ENCODE assay signal across 11 mouse cellular contexts in genomic region chr7:107400061-107400799, GRCm38 (mm10). TPM values are rescaled to one million over a fixed set of nuclear protein-coding genes. Genes with fewer than 3 reads are reported as not detected.
DNase-seq lines count a peak whose midpoint lies in the region; ATAC-seq lines count a peak whose summit lies in the region.
"Had no signal": no experiment of that assay in that cellular context is flagged by ENCODE, and none has a peak within 500 bp of the region (broad histone marks: within the 10 kb centered on the region; RNA-seq: fewer than 3 reads in every experiment).

No protein-coding gene starts in this region.

- DNase-seq in brain, adult 2 months (ENCODE audit: low read depth, low spot score): peak; percentile 98
- DNase-seq in cerebellum, adult 18-20 months: peak; percentile 94 to 96
- DNase-seq in frontal cortex, postnatal 25 days (ENCODE audit: low spot score in 2 of 2): peak; percentile 10 to 13
- DNase-seq in left cerebral cortex, postnatal 10 days (ENCODE audit: extremely low spot score in 1 of 2, low spot score in 2 of 2): peak; percentile 53 to 67
- DNase-seq in urinary bladder, postnatal 25 days (ENCODE audit: low spot score): no peak
- no peak for DNase-seq in gastrocnemius, postnatal 10 days
- no peak for DNase-seq in adrenal gland, adult 2 months
- DNase-seq: lung, postnatal 36 days had no signal

- no peak for ATAC-seq in activated CD4-positive, CD25-positive, alpha-beta regulatory T cell, adult 4 months
- ATAC-seq: intestine, embryonic 15.5 days had no signal

- intact Hi-C loops in left cerebral cortex, postnatal 10 days (cut with DNase I): no loop called here

RNA-seq across cellular contexts. Expression of gene Syt9, which starts 29.7 kb away (rescaled TPM):
- 10 to 100 TPM; 14.9 to 15.6 TPM for total RNA-seq in left cerebral cortex, postnatal 10 days (2021)
- polyA plus RNA-seq in activated CD4-positive, CD25-positive, alpha-beta regulatory T cell, adult 4 months (2017; shearing (Covaris generic)): not detected
- total RNA-seq in gastrocnemius, postnatal 10 days (2021): 1 to 10 TPM; 1.0 to 2.2 TPM
- 1 to 10 TPM; 2.1 to 3.6 TPM for total RNA-seq in adrenal gland, adult 2 months (2021)
- 1.9 and 2.7 TPM in 2 replicates for polyA plus RNA-seq in adrenal gland, adult 2 months (2012; rRNA removed)
- polyA plus RNA-seq: erythroblast, embryonic 14.5 days had no signal

Comparison
In these comparisons a context has a peak if more than half of its experiments do, and no peak if none do; other contexts are left out.
1. DNase-seq: peak in brain, adult 2 months (single experiment), cerebellum, adult 18-20 months (2 of 2), frontal cortex, postnatal 25 days (2 of 2) and left cerebral cortex, postnatal 10 days (2 of 2); none in urinary bladder, postnatal 25 days (single experiment), gastrocnemius, postnatal 10 days (single experiment) and adrenal gland, adult 2 months (single experiment).